Mouse (Mus musculus): ENCODE measurements around the gene Pirb. TPM values are rescaled to one million over a fixed set of nuclear protein-coding genes. Genes with fewer than 3 reads are reported as not detected.

Gene Pirb
- polyA plus RNA-seq, 2 experiments from 2014 or later, result 0.61 TPM; not detected in 1

DNA sequence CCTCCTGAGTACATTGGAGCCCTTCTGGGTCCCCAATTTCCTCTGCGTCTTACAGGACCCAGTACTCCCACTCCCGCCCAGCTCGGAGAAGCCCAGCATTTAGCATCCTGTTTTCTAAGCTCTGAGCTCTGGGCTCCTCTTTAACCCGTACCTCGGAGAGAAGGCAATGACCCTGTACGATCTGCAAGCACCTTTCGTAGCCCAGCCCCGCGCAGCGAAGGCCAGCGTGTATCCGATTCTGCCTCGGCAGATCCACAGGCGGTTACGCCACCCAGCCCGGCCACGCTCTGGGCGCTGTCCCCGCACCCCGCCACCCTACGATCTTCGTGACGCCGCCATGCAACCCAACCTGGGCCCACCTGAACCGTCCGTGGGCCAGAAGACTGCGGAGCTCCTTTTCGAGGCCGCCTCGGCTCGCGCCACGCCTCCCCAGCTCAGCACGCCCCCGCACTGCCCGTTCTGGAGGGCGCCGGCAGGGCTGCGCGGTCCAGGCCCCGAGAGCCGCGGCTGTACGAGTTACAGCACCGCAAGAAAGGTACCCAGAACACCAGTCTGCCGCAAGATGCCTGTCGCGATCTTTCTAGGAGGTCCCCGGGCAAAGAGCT lies 27.7 kb downstream of the Pirb start, which contains the start of gene Tsen34:
TSS of gene Tsen34 (plus strand) at position 482 of the 605 bp plus-strand sequence.
- no peak for ATAC-seq

GRCm38 (mm10) chr7:3691919-3692318 lies 28.3 kb downstream of the Pirb start:
- ATAC-seq, result no peak

DNA sequence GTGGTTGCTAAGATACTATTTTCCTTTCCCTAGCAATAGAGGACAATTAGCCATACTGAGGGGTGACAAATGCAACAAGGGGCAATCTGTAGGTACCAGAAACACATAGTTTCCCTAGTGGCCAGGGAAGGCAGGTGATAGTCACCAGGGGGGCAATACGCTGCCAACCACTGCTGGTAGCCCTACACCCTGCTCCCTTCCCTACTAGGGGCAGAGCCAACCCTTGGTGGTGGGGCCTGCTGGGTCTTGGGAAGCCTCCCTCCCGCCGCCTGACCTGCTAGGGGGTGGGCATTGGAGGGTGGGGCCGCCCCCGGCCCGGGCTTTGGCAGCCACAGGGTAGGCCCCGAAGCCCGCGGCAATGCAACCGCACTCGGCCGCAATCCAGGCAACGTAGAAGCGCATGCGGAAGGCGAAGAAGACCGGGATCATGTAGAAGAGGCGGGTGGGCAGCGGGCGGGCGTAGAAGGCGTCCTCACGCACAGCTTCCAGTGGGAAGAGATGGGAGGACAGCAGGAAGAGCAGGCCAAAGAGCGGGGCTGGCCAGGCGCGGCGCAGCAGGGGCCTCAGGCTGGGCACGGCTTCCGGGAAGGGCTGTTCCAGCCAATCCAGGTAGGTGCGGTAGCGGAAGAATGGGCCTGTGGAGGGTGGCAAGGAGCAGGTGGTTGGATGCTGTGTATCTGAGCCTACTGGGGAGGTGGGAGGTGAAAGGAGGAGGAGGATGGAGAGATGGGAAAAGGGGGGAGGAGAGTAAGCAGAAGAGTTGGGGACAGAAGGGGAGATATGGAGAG lies 34.6 kb downstream of the Pirb start:
- ATAC-seq, result no peak

- no peak for ATAC-seq
Observed at GRCm38 (mm10) chr7:3684698-3685097, 35.5 kb downstream of the Pirb start.

- no peak for ATAC-seq
Observed at GRCm38 (mm10) chr7:3683908-3684550, 36.2 kb downstream of the Pirb start.

- no peak for ATAC-seq
Observed at GRCm38 (mm10) chr7:3677342-3677741, 42.8 kb downstream of the Pirb start, which contains the start of gene Tmc4. TSS of gene Tmc4 (minus strand) at chr7:3677553.

DNA sequence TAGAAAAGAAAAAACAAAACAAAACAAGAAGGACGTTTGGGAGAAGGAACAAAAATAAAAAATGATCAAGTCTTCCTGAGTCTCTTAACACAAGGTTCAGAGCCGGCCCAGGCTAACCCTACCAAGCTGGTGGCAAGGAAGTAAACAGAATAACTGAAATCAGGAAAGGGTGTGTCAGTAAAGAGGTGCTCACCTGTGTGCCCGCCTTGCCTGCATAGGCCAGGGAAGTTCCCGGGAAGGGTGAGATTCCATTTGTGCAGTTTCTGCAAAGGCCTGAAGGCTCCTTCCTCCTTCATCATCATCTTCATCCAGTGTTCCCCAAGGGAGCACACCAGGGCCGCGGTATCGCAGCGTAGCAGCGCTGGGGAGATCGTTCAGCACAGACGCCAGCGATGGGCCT lies 43.8 kb downstream of the Pirb start:
- no peak for ATAC-seq

DNA sequence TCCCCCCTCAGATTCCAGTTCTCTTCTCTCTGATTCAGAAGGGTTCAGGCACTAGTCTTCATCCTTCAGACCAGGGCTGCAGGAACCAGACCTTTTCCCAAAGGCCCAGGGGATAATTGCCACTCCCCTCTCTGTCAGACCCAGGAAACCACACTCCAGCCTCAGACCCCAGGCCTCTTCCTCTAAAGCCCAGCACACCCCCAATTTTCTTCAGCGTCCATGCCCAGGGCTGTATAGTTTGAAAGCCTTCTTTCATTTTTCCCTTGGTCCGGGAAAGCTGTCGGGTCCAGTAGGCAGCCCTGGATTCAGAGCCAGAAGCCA lies 45.0 kb downstream of the Pirb start:
- ATAC-seq, result no peak

- ATAC-seq, result peak; percentile 92
Observed at GRCm38 (mm10) chr7:3674507-3675227, 45.5 kb downstream of the Pirb start.

GRCm38 (mm10) chr7:3666921-3667391 lies 53.2 kb downstream of the Pirb start:
- no peak for ATAC-seq

- ATAC-seq, result peak; percentile 98
Observed at GRCm38 (mm10) chr7:3665215-3666114, 54.7 kb downstream of the Pirb start, which contains the start of gene Leng1. TSS of gene Leng1 (minus strand) at chr7:3665840.

DNA sequence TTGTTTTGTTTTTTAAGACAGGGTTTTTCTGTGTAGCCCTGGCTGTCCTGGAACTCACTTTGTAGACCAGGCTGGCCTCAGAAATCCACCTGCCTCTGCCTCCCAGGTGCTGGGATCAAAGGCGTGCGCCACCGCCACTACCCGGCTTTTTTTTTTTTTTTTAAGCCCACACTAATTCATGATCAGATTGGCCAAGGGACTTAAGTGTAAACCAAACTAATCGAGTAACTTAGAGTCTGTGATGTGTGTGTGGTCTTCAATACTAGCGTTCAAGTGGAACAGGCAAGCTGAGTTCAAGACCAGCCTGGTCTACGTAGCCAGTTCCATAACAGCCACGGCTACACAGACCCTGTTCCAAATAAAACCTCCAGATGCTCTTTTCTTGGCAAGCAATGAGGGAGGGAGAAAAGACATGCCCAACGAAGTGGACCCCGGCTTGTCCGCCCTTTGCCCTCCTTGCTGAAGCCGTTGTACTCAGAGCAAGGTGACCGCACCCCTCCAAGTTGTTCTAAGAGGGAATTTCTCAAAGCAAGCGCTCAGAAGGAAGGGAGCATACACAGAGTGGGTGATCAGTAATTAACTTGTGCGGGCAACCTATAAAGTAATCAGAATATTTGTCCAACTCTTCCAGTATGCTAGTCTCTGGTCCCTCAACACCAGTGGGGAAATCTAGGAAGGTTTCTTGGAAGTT lies 55.5 kb downstream of the Pirb start:
- ATAC-seq, result no peak

Other genes starting within 250 kb of the Pirb start
- under 1 TPM in 1 of 2 experiments, not detected in 1; 0.33 TPM for gene Tarm1, start 217.8 kb downstream of the Pirb start, polyA plus RNA-seq (2017; shearing (Covaris generic))
- not detected for gene Oscar, start 104.2 kb downstream of the Pirb start, polyA plus RNA-seq (2017; shearing (Covaris generic))
- gene Ndufa3, start 103.0 kb downstream of the Pirb start, polyA plus RNA-seq (2017; shearing (Covaris generic)), result 100 to 1,000 TPM; 684 to 742 TPM
- gene Tfpt, start 90.5 kb downstream of the Pirb start, polyA plus RNA-seq (2017; shearing (Covaris generic)), result 10 to 100 TPM; 16.9 to 21.4 TPM
- gene Prpf31, start 90.4 kb downstream of the Pirb start, polyA plus RNA-seq (2017; shearing (Covaris generic)), result 10 to 100 TPM; 78.4 to 96.2 TPM
- 10 to 100 TPM; 36.6 to 42.0 TPM for gene Cnot3, start 75.1 kb downstream of the Pirb start, polyA plus RNA-seq (2017; shearing (Covaris generic))
- 1 to 10 TPM; 6.6 to 8.6 TPM for gene Leng1, start 54.6 kb downstream of the Pirb start, polyA plus RNA-seq (2017; shearing (Covaris generic))
- gene Tmc4, start 42.8 kb downstream of the Pirb start, polyA plus RNA-seq (2017; shearing (Covaris generic)), result 1 to 10 TPM; 4.1 to 9.2 TPM
- 10 to 100 TPM in 1 of 2 experiments, 1 to 10 TPM in 1; 7.5 to 10.4 TPM for gene Tsen34, start 27.5 kb downstream of the Pirb start, polyA plus RNA-seq (2017; shearing (Covaris generic))
- gene Mboat7, start 26.9 kb downstream of the Pirb start, polyA plus RNA-seq (2017; shearing (Covaris generic)), result 10 to 100 TPM; 13.8 to 27.6 TPM
- 1,000 to 10,000 TPM; 4,746 to 5,361 TPM for gene Rps9, start 16.4 kb downstream of the Pirb start, polyA plus RNA-seq (2017; shearing (Covaris generic))
- not detected for gene Gm15448, start 105.3 kb upstream of the Pirb start, polyA plus RNA-seq (2017; shearing (Covaris generic))
- under 1 TPM in 1 of 2 experiments, not detected in 1; 0.15 TPM for gene Pira2, start 124.7 kb upstream of the Pirb start, polyA plus RNA-seq (2017; shearing (Covaris generic))
- gene Gm14548, start 177.7 kb upstream of the Pirb start, polyA plus RNA-seq (2017; shearing (Covaris generic)), result not detected
- not detected for gene Lilra6, start 195.1 kb upstream of the Pirb start, polyA plus RNA-seq (2017; shearing (Covaris generic))